Mouse (Mus musculus) gastrocnemius, postnatal 10 days (tissue): Measurements from ENCODE around the gene Smim8. TPM values are rescaled to one million over a fixed set of nuclear protein-coding genes. Genes with fewer than 3 reads are reported as not detected.

Source experiments
- DNase-seq: peaks from one replicate; pipeline ENCODE4 v3.0.0; 2021; ENCODE audit warnings: mixed read lengths
- total RNA-seq, 2 experiments: library from RNA; stranded (reverse); gene quantifications; 2 replicates each; pipeline ENCODE4 v1.2.3; 2021

Gene Smim8
- total RNA-seq, 2 experiments from 2014 or later: 27.1 to 29.0 TPM

- DNase-seq: no peak
Measured at GRCm38 (mm10) chr4:34720127-34720895, 57.9 kb downstream of the Smim8 start.

- no peak for DNase-seq
Measured at GRCm38 (mm10) chr4:34719421-34719820, 58.8 kb downstream of the Smim8 start.

Other genes starting within 250 kb of the Smim8 start
- gene Akirin2, start 227.5 kb downstream of the Smim8 start, total RNA-seq: 10 to 100 TPM; 59.6 to 71.3 TPM
- 10 to 100 TPM; 33.3 to 40.4 TPM for gene Orc3, start 163.5 kb downstream of the Smim8 start, total RNA-seq
- 10 to 100 TPM; 21.9 to 23.9 TPM for gene Rars2, start 163.5 kb downstream of the Smim8 start, total RNA-seq
- gene Slc35a1, start 91.0 kb downstream of the Smim8 start, total RNA-seq: 10 to 100 TPM; 16.7 to 17.4 TPM
- gene Cfap206, start 48.2 kb downstream of the Smim8 start, total RNA-seq: not detected
- not detected for gene Gm136, start 22.2 kb downstream of the Smim8 start, total RNA-seq
- gene Zfp292, start 104.5 kb upstream of the Smim8 start, total RNA-seq: 10 to 100 TPM; 11.8 to 14.5 TPM
- not detected for gene Cga, start 115.4 kb upstream of the Smim8 start, total RNA-seq